Mouse (Mus musculus): Measurements from ENCODE around the gene Atn1.

GRCm38 (mm10) chr6:124723541-124723940 lies 32.8 kb downstream of the Atn1 start:
- TF ChIP-seq CTCF (IDR thresholded peaks at IDR 0.05; ENCODE audit: borderline replicate concordance, insufficient read depth, low read depth, low read length) (no peak), POLR2A (IDR thresholded peaks at IDR 0.05; ENCODE audit: borderline replicate concordance, insufficient read depth, low read length) (no peak)

Measured in cerebellum, adult 2 months (tissue).